In genomic region chr4:85232386-85233381, GRCm38 (mm10) we compare ENCODE assay signal across 13 mouse cellular contexts. TPM values are rescaled to one million over a fixed set of nuclear protein-coding genes. Genes with fewer than 3 reads are reported as not detected.
DNase-seq lines count a peak whose midpoint lies in the region; ATAC-seq and TF ChIP-seq lines count a peak whose summit lies in the region.
"Had no signal": no experiment of that assay in that cellular context is flagged by ENCODE, and none has a peak within 500 bp of the region (broad histone marks: within the 10 kb centered on the region; RNA-seq: fewer than 3 reads in every experiment).

No protein-coding gene starts in this region.

- H3K4me3 ChIP-seq in kidney, postnatal 0 days (replicated peaks; ENCODE audit: low read depth, low read length) = no peak overlapping the region
- H3K4me3 ChIP-seq in cortical plate, adult 2 months (ENCODE audit: insufficient read depth, low read length) = no peak overlapping the region
- H3K4me3 ChIP-seq in layer of hippocampus, adult 2 months = no peak overlapping the region; the same call in 1 of the 2 replicates
- H3K4me3 ChIP-seq in limb, embryonic 10.5 days = no peak overlapping the region
- H3K4me3 ChIP-seq: liver, embryonic 12.5 days; megakaryocyte, embryonic 14.5 days had no signal

- peak; percentile 57 for DNase-seq in kidney, postnatal 0 days (ENCODE audit: low spot score)
- DNase-seq in kidney, adult 11 months = no peak
- peak; percentile 31 to 62 for DNase-seq in layer of hippocampus, adult 2 months (ENCODE audit: low spot score in 2 of 2)
- DNase-seq in right cerebral cortex, postnatal 10 days (ENCODE audit: low spot score in 2 of 2) = peak; percentile 43 to 47
- DNase-seq in limb, embryonic 10.5 days (ENCODE audit: low spot score) = no peak
- no peak for DNase-seq in heart, adult 8-10 months (ENCODE audit: low spot score)
- DNase-seq: cerebellum, postnatal 36 days; heart, postnatal 36 days; kidney, postnatal 14 days had no signal

- H3K4me1 ChIP-seq in kidney, postnatal 0 days (replicated peaks; ENCODE audit: insufficient read depth, low read length) = no peaks in the 10 kb centered on the region
- H3K4me1 ChIP-seq in cortical plate, adult 2 months (ENCODE audit: control insufficient read depth, insufficient read depth, low read length) = peaks cover 15% of the 10 kb centered on the region
- no peaks in the 10 kb centered on the region for H3K4me1 ChIP-seq in limb, embryonic 10.5 days
- H3K4me1 ChIP-seq: liver, embryonic 12.5 days; megakaryocyte, embryonic 14.5 days had no signal

- no peaks in the 10 kb centered on the region for H3K27me3 ChIP-seq in kidney, postnatal 0 days (ENCODE audit: insufficient read depth, low read length)
- no peaks in the 10 kb centered on the region for H3K27me3 ChIP-seq in limb, embryonic 10.5 days (ENCODE audit: low read depth, poor library complexity, severe bottlenecking)
- H3K27me3 ChIP-seq: liver, embryonic 12.5 days; megakaryocyte, embryonic 14.5 days had no signal

- no peak overlapping the region for H3K27ac ChIP-seq in kidney, postnatal 0 days
- peak overlapping the region; percentile 62; the same call in 1 of the 2 replicates for H3K27ac ChIP-seq in cortical plate, adult 2 months (ENCODE audit: insufficient read depth, low read length)
- H3K27ac ChIP-seq in layer of hippocampus, adult 2 months = peak overlapping the region; percentile 83
- no peak overlapping the region for H3K27ac ChIP-seq in limb, embryonic 10.5 days
- H3K27ac ChIP-seq: liver, embryonic 12.5 days had no signal

- WGBS in kidney, postnatal 0 days = 71% methylated on average over 14 of the region's 14 CpGs
- 79% methylated on average over 14 of the region's 14 CpGs for WGBS in limb, embryonic 10.5 days

- H3K4me2 ChIP-seq in kidney, postnatal 0 days (ENCODE audit: low read length) = no peak overlapping the region
- H3K4me2 ChIP-seq: liver, embryonic 12.5 days had no signal

- TF ChIP-seq POLR2A in cortical plate, adult 2 months (IDR thresholded peaks at IDR 0.05; ENCODE audit: extremely low read depth, insufficient read depth, low read length) = no peak

- TF ChIP-seq CTCF in kidney, postnatal 0 days (IDR thresholded peaks at IDR 0.05; ENCODE audit: low read depth) = no peak
- TF ChIP-seq CTCF in cortical plate, adult 2 months (IDR thresholded peaks at IDR 0.05; ENCODE audit: extremely low read depth, insufficient read depth, low read length) = no peak
- no peak for TF ChIP-seq CTCF in layer of hippocampus, adult 2 months (conservative IDR thresholded peaks at IDR 0.05)

- no peaks in the 10 kb centered on the region for H3K9me3 ChIP-seq in kidney, postnatal 0 days (replicated peaks; ENCODE audit: low read length)
- H3K9me3 ChIP-seq in limb, embryonic 10.5 days (replicated peaks) = no peaks in the 10 kb centered on the region
- H3K9me3 ChIP-seq: liver, embryonic 12.5 days had no signal

- H3K36me3 ChIP-seq in kidney, postnatal 0 days (ENCODE audit: insufficient read depth, low read length) = no peaks in the 10 kb centered on the region
- H3K36me3 ChIP-seq in limb, embryonic 10.5 days = no peaks in the 10 kb centered on the region
- H3K36me3 ChIP-seq: liver, embryonic 12.5 days had no signal

- ATAC-seq in kidney, postnatal 0 days (replicated peaks; ENCODE audit: low FRiP score, low read depth) = no peak
- ATAC-seq: liver, embryonic 12.5 days had no signal

- H3K9ac ChIP-seq in kidney, postnatal 0 days (ENCODE audit: low read depth, low read length) = no peak overlapping the region
- H3K9ac ChIP-seq: liver, embryonic 12.5 days had no signal

RNA-seq across cellular contexts. Expression of gene Sh3gl2, which starts 27.8 kb away (rescaled TPM):
- 20.0 and 22.1 TPM in 2 replicates for polyA plus RNA-seq in kidney, postnatal 0 days (2015; fragmentation: Nextera tagmentation; extraction: Ambion mirVana)
- polyA plus RNA-seq in cortical plate, adult 2 months (2012; rRNA removed) = 236 and 244 TPM in 2 replicates
- 100 to 1,000 TPM; 285 to 321 TPM for total RNA-seq in layer of hippocampus, adult 2 months (2021)
- polyA plus RNA-seq in limb, embryonic 10.5 days (2016; fragmentation: Nextera tagmentation; extraction: Ambion mirVana) = 0.51 and 0.60 TPM in 2 replicates
- total RNA-seq in heart, adult 8-10 months (2022) = 1 to 10 TPM; 5.2 to 9.7 (median 7.2) TPM
- total RNA-seq: neutrophil, adult 5-6 weeks had no signal

Comparison
In these comparisons a context has a peak if more than half of its experiments do, and no peak if none do; other contexts are left out.
1. DNase-seq: peak in kidney, postnatal 0 days (single experiment), layer of hippocampus, adult 2 months (2 of 2) and right cerebral cortex, postnatal 10 days (2 of 2); none in kidney, adult 11 months (single experiment), limb, embryonic 10.5 days (single experiment) and heart, adult 8-10 months (single experiment).
2. H3K27ac ChIP-seq: peak in cortical plate, adult 2 months (single experiment) and layer of hippocampus, adult 2 months (single experiment); none in kidney, postnatal 0 days (single experiment) and limb, embryonic 10.5 days (single experiment).
3. RNA of gene Sh3gl2, which starts 27.8 kb away (polyA plus RNA-seq): 236 to 244 TPM in cortical plate, adult 2 months and 20.0 to 22.1 TPM in kidney, postnatal 0 days; 0.51 to 0.60 TPM in limb, embryonic 10.5 days; every median in the first group is over 10 times any median in the second.